Mouse (Mus musculus) liver, adult (tissue): ENCODE data around the gene Prl7a1.

Experiments used
- GATA4 ChIP-seq: IDR thresholded peaks from 2 replicates; pipeline ENCODE4 v1.6.1; 2014; ENCODE audit warnings: mild to moderate bottlenecking, low read length; ENCODE audit not compliant: insufficient replicate concordance

Prl7a1 gene

DNA sequence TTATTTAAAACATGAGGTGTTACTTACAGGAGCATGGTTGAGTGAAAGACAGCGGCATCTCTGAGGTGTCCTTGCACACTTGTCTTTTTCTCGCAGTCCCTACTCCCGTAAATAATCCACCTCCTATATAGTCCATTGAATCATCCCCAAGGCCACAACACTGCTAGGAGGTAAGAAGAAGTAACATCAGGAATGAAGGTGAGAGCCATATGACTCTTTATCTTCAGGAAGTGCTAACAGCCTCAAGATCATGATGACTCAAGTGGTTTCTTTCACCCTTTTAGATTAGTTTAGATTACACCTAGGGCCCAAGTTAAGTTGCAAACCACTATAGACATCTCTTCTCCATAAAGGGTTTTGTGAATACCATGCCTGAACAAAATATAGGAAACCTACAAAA, at the start of gene Prl7a1:
Prl7a1 (minus strand) TSS at position 101 of the 400 bp plus-strand sequence.
- TF ChIP-seq GATA4: no peak

DNA sequence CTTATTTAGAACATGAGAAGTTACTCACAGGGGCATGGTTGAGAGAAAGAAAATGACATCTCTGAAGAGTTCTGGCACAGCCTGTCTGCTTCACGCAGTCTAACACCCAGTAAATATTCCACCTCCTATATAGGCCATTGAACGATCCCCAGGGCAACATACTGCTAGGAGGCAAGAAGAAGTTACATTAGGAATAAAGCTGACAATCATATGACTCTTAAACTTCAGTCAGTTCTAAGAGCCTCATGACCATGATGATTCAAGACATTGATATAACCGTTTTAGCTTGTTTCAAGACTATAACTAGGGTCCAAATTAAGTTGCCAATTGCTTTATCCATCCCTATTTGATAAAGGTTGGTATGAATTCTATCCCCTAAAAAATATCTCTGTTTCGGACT, 25.6 kb upstream of the Prl7a1 start, which contains the start of gene Prl7a2:
Prl7a2 (minus strand) TSS at position 101 of the 400 bp plus-strand sequence.
- no peak for TF ChIP-seq GATA4

DNA sequence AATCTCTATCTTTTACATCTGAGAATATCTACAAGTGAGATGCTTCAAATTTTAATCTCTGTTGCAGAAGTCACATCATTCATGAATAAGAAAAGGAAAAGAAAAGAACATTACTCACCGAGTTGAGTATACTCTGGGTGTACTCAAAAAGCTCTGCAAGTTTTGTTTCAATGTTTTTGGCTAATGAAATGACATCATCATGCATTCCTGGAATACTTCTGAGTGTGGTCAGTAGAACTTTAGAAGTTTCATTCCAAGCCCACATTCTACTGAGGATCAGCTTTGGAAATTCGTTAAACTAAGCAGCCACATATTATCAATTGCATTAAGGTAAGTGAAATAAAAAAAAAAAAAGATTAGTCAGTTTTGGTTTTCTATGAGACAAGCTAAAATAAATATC, 18.5 kb upstream of the Prl7a1 start:
- TF ChIP-seq GATA4: no peak

DNA sequence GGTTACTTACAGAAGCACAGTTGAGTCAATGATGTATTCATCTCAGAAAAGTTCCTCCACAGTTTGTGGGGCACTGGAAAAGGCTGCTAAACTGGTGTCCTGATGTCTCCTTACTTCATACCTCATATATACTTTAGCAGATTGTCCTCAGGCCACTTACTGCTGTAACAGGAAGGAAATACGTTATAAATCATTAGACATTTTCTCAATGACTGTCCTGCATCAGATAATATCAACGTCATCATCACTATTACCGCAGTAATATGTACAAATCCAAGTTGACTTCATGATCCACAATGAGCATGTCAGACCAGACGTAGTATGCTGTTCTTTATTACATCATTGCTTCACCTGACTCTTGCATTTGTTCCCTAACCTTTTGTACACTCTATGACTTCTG, 31.8 kb downstream of the Prl7a1 start, which contains the start of gene Prl7b1:
Prl7b1 (minus strand) TSS at position 101 of the 400 bp plus-strand sequence.
- TF ChIP-seq GATA4: no peak
